In genomic region chr1:187226328-187227025, GRCm38 (mm10) we compare ENCODE assay signal across 14 mouse cellular contexts. TPM values are rescaled to one million over a fixed set of nuclear protein-coding genes. Genes with fewer than 3 reads are reported as not detected.
A peak's percentile ranks its signal among the peaks of the same experiment; 100 is the strongest.
DNase-seq lines count a peak whose midpoint lies in the region; ATAC-seq and TF ChIP-seq lines count a peak whose summit lies in the region.
"Had no signal": no experiment of that assay in that cellular context is flagged by ENCODE, and none has a peak within 500 bp of the region (broad histone marks: within the 10 kb centered on the region; RNA-seq: fewer than 3 reads in every experiment).

No protein-coding gene starts in this region.

- H3K36me3 ChIP-seq in kidney, embryonic 15.5 days: peaks cover 25% of the 10 kb centered on the region
- H3K36me3 ChIP-seq in liver, embryonic 15.5 days (replicated peaks): 0 out of 2 replicates have a peak, but pooled peaks cover 3% of the 10 kb centered on the region
- H3K36me3 ChIP-seq in lung, postnatal 0 days (ENCODE audit: insufficient read depth, low read length): no peaks in the 10 kb centered on the region

- H3K4me3 ChIP-seq in kidney, embryonic 15.5 days (replicated peaks): no peak overlapping the region
- H3K4me3 ChIP-seq in brown adipose tissue, adult 24 weeks (ENCODE audit: insufficient read depth, low read depth, low read length): peak overlapping the region; percentile 10; the same call in 1 of the 2 replicates
- H3K4me3 ChIP-seq in liver, embryonic 15.5 days (replicated peaks): no peak overlapping the region
- no peak overlapping the region for H3K4me3 ChIP-seq in lung, postnatal 0 days (ENCODE audit: low read depth, low read length)
- H3K4me3 ChIP-seq in layer of hippocampus, adult 2 months: no peak overlapping the region
- H3K4me3 ChIP-seq: forebrain, embryonic 10.5 days; limb, embryonic 10.5 days; neural tube, embryonic 12.5 days had no signal

- no peak for TF ChIP-seq EP300 in lung, postnatal 0 days (IDR thresholded peaks at IDR 0.05)

- ATAC-seq in kidney, embryonic 15.5 days (replicated peaks; ENCODE audit: low FRiP score): no peak
- ATAC-seq in Patski: peak; percentile 45
- ATAC-seq in liver, embryonic 15.5 days (ENCODE audit: insufficient read depth): 0 out of 2 replicates have a peak, but pooled peaks have one; percentile 41
- ATAC-seq in lung, postnatal 0 days: no peak
- ATAC-seq: activated CD4-positive, CD25-positive, alpha-beta regulatory T cell, adult 4 months had no signal

- TF ChIP-seq CTCF in Patski (IDR thresholded peaks at IDR 0.05): no peak
- TF ChIP-seq CTCF in lung, postnatal 0 days (IDR thresholded peaks at IDR 0.05): no peak
- TF ChIP-seq CTCF in layer of hippocampus, adult 2 months (conservative IDR thresholded peaks at IDR 0.05): no peak

- WGBS in kidney, embryonic 15.5 days: 60% methylated on average over 11 of the region's 11 CpGs
- WGBS in liver, embryonic 15.5 days (ENCODE audit: insufficient replicate concordance): 53% methylated on average over 11 of the region's 11 CpGs
- WGBS in lung, postnatal 0 days: 51% methylated on average over 11 of the region's 11 CpGs

- no peak overlapping the region for H3K4me2 ChIP-seq in kidney, embryonic 15.5 days
- no peak overlapping the region for H3K4me2 ChIP-seq in liver, embryonic 15.5 days
- H3K4me2 ChIP-seq in lung, postnatal 0 days (replicated peaks; ENCODE audit: low read depth, low read length): no peak overlapping the region
- H3K4me2 ChIP-seq: neural tube, embryonic 12.5 days had no signal

- DNase-seq in kidney, postnatal 14 days: no peak
- DNase-seq in Patski (ENCODE audit: low read depth, low spot score): no peak
- DNase-seq in layer of hippocampus, postnatal 14 days (ENCODE audit: low spot score in 2 of 2): no peak
- no peak for DNase-seq in lung, postnatal 0 days (ENCODE audit: low spot score)
- DNase-seq in layer of hippocampus, adult 2 months (ENCODE audit: low spot score in 2 of 2): no peak
- DNase-seq: gastrocnemius, postnatal 10 days; right cerebral cortex, adult 18-20 months had no signal

- no peak overlapping the region for H3K9ac ChIP-seq in kidney, embryonic 15.5 days
- no peak overlapping the region for H3K9ac ChIP-seq in liver, embryonic 15.5 days
- H3K9ac ChIP-seq in lung, postnatal 0 days (replicated peaks; ENCODE audit: low read depth): no peak overlapping the region
- H3K9ac ChIP-seq: neural tube, embryonic 12.5 days had no signal

- H3K9me3 ChIP-seq in kidney, embryonic 15.5 days (replicated peaks): no peaks in the 10 kb centered on the region
- no peaks in the 10 kb centered on the region for H3K9me3 ChIP-seq in liver, embryonic 15.5 days (replicated peaks)
- H3K9me3 ChIP-seq in lung, postnatal 0 days (ENCODE audit: low read length): no peaks in the 10 kb centered on the region
- H3K9me3 ChIP-seq: forebrain, embryonic 10.5 days; limb, embryonic 10.5 days; neural tube, embryonic 12.5 days had no signal

- no peaks in the 10 kb centered on the region for H3K27me3 ChIP-seq in kidney, embryonic 15.5 days
- H3K27me3 ChIP-seq in Patski: no peaks in the 10 kb centered on the region
- H3K27me3 ChIP-seq in liver, embryonic 15.5 days: no peaks in the 10 kb centered on the region
- no peaks in the 10 kb centered on the region for H3K27me3 ChIP-seq in lung, postnatal 0 days (replicated peaks; ENCODE audit: insufficient read depth, low read length)
- H3K27me3 ChIP-seq: neural tube, embryonic 12.5 days had no signal

- H3K27ac ChIP-seq in kidney, embryonic 15.5 days: peak overlapping the region; percentile 56
- H3K27ac ChIP-seq in brown adipose tissue, adult 24 weeks (replicated peaks; ENCODE audit: low read depth, low read length): peak overlapping the region; percentile 64
- H3K27ac ChIP-seq in liver, embryonic 15.5 days (replicated peaks): peak overlapping the region; percentile 10
- no peak overlapping the region for H3K27ac ChIP-seq in lung, postnatal 0 days (ENCODE audit: low read length)
- no peak overlapping the region for H3K27ac ChIP-seq in layer of hippocampus, adult 2 months
- H3K27ac ChIP-seq: forebrain, embryonic 10.5 days; limb, embryonic 10.5 days; neural tube, embryonic 12.5 days had no signal

- in situ Hi-C loops in Patski (cut with MboI; ENCODE audit: low pct_unique_long_range_greater_than_20kb): no loop called here

- peaks cover 12% of the 10 kb centered on the region for H3K4me1 ChIP-seq in kidney, embryonic 15.5 days
- H3K4me1 ChIP-seq in brown adipose tissue, adult 24 weeks (ENCODE audit: control insufficient read depth, insufficient read depth, insufficient read length, low read length): peaks cover 12% of the 10 kb centered on the region; the same call in 1 of the 2 replicates
- peaks cover 16% of the 10 kb centered on the region for H3K4me1 ChIP-seq in liver, embryonic 15.5 days (replicated peaks)
- no peaks in the 10 kb centered on the region for H3K4me1 ChIP-seq in lung, postnatal 0 days (ENCODE audit: insufficient read depth, low read depth, low read length)
- H3K4me1 ChIP-seq: forebrain, embryonic 10.5 days; limb, embryonic 10.5 days had no signal

- POLR2A ChIA-PET in Patski (lab: Charles Lee): interaction anchor here (1.1 kb wide), 1 partner anchor 11 kb away, joined by 3 read pairs; the partner anchor contains the start of genes Gpatch2 and Spata17

- CTCF ChIA-PET in Patski (lab: Charles Lee): interaction anchor here (1.5 kb wide), 1 partner anchor 16 kb away, joined by 4 read pairs; no protein-coding TSS in a partner anchor

RNA-seq across cellular contexts. Expression of gene Gpatch2, which starts 11.2 kb away (rescaled TPM):
- polyA plus RNA-seq in kidney, embryonic 15.5 days (2015; fragmentation: Nextera tagmentation; extraction: Ambion mirVana): 19.8 and 21.1 TPM in 2 replicates
- polyA plus RNA-seq in Patski (2021): 15.9 TPM
- 5.9 and 8.3 TPM in 2 replicates for polyA plus RNA-seq in brown adipose tissue, adult 24 weeks (2012; ENCODE audit: insufficient read depth, insufficient read length, missing spikeins)
- polyA plus RNA-seq in liver, embryonic 15.5 days (2015; fragmentation: Nextera tagmentation; extraction: Ambion mirVana): 4.5 and 4.8 TPM in 2 replicates
- total RNA-seq in layer of hippocampus, postnatal 14 days (2021): 10 to 100 TPM; 21.1 to 23.1 TPM
- 11.7 and 11.9 TPM in 2 replicates for polyA plus RNA-seq in lung, postnatal 0 days (2015; fragmentation: Nextera tagmentation; extraction: Ambion mirVana)
- total RNA-seq in layer of hippocampus, adult 2 months (2021): 10 to 100 TPM; 19.6 to 24.3 TPM

RNA-seq across cellular contexts. Expression of gene Spata17, which starts 11.2 kb away (rescaled TPM):
- polyA plus RNA-seq in kidney, embryonic 15.5 days (2015; fragmentation: Nextera tagmentation; extraction: Ambion mirVana): 1.1 and 1.2 TPM in 2 replicates
- 1.7 TPM for polyA plus RNA-seq in Patski (2021)
- 7.0 and 12.8 TPM in 2 replicates for polyA plus RNA-seq in brown adipose tissue, adult 24 weeks (2012; ENCODE audit: insufficient read depth, insufficient read length, missing spikeins)
- polyA plus RNA-seq in liver, embryonic 15.5 days (2015; fragmentation: Nextera tagmentation; extraction: Ambion mirVana): 0.32 and 0.33 TPM in 2 replicates
- 1 to 10 TPM in 1 of 2 experiments, under 1 TPM in 1; 0.76 to 1.4 TPM for total RNA-seq in layer of hippocampus, postnatal 14 days (2021)
- polyA plus RNA-seq in lung, postnatal 0 days (2015; fragmentation: Nextera tagmentation; extraction: Ambion mirVana): 3.1 and 4.0 TPM in 2 replicates
- under 1 TPM; 0.74 to 0.79 TPM for total RNA-seq in layer of hippocampus, adult 2 months (2021)

Comparison
In these comparisons a context has a peak if more than half of its experiments do, and no peak if none do; other contexts are left out.
1. ATAC-seq: peak in Patski (single experiment) and liver, embryonic 15.5 days (single experiment); none in kidney, embryonic 15.5 days (single experiment) and lung, postnatal 0 days (single experiment).
2. H3K27ac ChIP-seq: peak in kidney, embryonic 15.5 days (single experiment), brown adipose tissue, adult 24 weeks (single experiment) and liver, embryonic 15.5 days (single experiment); none in lung, postnatal 0 days (single experiment) and layer of hippocampus, adult 2 months (single experiment).